Mouse (Mus musculus) NIH3T3 (cell line): ENCODE results near the gene Plb1.

Experiments used
- DNase-seq: peaks from one replicate; pipeline ENCODE4 v3.0.0-alpha.2; 2012; ENCODE audit warnings: low read depth

Plb1 gene

DNA sequence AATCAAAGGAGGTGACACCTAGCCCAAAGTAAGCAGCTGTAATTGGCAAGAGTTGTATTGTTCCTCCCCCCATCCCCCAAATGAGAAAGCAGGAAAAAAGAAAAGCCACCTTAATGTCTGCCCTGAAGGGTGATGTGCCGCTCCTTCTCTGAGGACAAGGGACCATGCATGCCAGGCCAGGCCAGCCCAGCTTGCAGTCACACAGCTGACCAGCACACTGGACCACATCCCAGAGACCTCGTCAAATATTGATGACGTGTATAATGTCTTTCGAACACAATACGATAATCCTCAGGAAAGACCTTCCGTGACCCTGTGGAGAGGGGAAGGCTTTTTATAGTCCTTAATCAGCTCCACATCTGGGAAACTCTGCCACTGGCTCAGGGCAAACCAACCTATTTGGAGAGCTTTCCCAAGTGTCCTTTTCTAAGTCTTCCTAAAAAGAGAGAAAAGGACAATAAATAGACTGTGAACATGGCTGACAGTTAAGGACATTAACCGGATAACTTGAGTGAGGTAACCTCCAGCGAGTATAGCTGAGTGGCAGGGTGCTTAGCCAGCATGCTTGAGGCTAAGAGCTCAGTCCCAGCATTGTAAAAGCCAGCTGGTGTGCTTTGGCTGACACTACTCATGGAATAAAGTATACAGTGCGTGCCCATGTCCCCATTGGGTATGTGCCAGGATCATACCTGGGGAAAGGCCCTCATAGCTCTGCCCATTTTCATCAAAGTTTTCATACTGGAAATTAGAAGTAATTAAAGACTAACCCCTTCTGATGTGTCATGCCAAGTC, 162.8 kb downstream of the Plb1 start:
- DNase-seq = no peak

DNA sequence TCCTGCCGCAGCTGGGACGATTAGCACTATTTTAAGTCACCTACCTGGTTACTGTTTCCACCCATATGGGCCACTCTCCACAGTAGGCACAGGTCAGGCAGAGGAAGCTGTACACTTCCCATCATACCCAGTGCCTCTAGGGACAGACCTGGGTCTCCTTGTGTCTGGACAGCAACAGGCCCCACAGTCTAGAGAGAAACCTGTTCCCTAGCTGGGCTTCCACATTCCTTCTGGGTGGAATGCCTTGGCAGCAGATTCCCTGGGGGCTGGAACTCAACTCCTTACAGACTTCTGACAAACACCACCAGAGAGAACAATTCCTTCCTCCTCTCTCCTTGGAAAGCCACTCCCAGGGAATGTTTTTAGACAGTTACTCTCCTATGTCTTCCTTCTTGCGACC, 165.2 kb downstream of the Plb1 start:
- DNase-seq = peak; percentile 28

DNA sequence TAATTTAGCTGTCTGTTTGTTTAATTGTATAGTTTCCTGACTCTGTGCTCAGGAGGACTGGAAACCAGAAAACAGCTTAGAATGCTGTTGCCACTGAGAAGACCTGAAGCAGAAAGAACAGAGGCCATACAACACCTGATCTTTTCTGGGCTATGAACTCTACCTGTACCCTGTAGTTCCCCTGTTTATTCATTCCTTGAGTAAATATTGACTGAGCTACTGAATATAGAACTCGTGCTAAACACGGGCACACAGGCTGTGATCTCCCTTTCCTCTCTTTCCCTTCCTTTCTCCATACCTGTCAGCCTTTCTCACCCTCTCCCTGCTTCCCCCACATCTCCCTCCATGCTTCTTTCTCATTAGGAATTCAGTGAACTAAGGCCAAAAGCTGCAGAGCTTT, 168.4 kb downstream of the Plb1 start:
- no peak for DNase-seq

DNA sequence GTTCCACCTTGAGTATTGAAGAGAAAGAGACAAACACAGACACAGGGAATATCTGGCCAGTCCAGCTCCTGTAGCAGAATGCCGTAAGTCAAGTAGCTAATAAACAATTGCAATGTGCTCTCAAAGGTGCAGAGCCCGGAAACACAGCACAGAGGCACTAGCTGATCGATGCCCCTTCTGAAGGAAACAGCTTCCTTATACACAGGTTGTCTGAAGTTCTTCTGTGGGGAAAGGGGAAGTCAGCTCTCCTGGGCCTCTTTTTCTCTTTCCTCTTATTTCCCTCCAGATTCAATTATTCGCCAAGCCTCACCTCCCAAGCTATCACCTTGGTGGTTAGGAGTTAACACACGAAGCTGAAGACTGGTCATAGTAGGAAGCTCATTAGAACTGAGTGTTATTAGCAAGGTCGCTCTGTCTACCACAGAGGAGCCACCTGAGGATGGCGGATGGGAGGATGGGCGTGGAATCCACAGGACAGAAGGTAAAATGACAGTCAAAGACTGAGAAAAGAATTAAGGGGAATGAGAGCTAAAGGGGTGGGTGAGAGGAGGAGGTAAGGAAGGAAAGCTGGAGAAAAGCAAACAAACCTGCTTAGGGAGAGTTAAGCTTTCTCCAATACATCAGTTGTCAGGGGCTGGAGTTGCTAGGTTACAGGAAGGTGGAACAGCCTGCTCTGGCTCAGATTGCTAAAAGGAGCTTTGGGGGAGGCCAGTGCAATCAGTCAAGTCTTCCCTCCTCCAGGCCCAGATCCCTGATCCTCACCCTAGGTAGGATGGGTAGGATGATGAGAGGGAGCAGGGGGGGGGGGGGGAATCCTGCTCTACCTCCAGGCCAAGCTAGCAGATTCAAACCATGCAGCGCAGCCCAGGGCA, 170.8 kb downstream of the Plb1 start:
- DNase-seq = no peak

DNA sequence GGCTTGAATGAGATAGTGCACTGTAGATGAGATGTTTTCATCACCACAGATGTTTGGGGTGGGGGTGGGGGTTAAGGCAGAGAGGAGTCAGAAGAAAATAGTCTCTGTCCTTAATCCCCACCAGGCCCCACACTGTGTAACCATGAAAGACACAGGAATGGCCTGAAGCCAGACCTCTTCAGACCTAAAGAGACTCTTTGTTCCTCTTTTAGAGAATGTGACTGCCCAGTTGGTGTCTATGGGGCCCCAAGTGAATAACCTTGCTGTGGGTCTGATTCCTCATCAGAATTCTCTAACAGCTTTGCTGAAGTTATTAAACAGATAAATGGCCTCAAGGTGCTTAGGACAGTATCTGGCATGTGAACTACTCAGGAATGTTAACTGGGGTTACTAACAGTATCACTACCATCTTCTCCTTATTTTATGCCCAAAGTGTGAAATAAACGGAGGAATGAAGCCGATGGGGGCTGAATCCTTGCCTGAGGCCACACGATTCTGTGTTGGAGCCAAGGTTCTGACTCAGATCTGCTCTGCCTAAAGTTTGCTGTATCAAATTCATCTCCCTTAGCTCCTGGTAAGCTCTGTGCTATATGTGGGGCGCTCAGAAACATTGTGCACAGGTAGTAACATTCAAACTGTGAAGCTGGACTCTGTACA, 172.8 kb downstream of the Plb1 start:
- peak; percentile 87 for DNase-seq

DNA sequence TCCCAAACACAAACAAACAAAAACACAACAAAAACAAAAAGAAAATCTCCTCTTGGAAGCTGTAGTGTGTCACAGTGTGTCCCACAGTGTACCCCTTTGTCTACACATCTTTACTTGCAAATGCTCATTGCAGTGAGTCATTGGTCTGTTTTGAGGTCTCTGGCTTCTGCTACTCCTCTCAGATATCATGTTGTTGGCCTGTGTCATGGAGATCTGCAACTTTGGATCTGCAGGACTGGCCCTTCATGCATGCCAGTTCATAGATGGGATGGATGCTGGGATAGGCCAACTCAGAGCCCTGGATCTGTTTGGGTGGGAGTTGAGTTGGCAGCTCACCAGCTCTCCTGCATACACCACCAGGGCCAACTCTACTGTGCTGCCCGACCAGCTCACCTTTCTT, 176.3 kb downstream of the Plb1 start:
- DNase-seq = peak; percentile 23

DNA sequence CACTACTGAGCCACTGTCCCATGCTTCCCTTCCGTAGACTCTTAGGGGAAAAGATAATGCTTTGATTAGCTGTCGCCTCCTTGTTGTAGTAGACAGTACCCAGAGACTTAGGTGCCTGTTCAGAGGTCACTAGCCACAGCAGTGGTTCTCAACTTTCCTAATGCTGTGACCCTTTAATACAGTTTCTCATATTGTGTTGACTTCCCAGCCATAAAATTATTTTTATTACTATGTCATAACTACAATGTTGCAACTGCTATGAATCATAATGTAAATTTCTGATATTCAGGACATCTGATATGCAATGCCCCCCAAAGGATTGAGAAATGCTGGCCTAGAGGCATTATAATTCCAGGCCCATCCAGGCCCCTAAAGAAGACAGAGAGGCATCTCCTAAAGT, 177.2 kb downstream of the Plb1 start:
- DNase-seq = peak; percentile 56

DNA sequence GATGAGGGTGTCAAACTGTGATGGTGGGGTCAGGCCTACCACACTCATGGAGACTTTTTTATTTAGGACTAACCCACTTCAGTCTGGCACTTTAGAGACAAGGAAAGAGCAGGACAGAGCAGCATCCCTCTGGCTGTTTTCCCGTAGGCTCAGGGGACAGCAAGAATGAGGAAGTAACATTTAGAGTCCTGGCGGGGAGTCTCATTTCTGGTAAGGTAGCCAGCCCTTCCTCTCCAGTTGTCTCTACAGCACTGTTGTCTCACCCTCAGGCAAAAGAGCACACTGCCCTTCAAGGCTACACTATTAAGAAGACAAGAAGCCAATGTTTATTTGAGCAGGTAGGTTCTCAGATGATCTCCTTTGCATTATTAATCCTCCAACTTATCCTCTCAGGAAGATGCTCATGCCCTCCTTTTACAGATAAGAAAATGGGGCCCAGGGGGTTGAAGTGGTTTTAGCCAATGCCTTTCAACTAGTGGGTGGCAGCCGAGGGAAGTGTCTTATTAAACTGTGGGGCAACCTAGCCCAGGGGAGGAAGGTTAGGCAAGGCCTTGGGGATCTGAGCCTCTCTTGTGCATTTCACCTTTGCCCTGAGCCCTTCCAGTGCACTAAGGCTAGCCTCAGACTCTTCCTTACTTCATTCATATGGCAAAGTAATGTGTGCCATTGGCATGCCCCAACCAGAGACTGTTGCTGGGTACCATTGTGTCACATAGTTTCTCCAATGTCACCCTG, 178.6 kb downstream of the Plb1 start:
- no peak for DNase-seq

DNA sequence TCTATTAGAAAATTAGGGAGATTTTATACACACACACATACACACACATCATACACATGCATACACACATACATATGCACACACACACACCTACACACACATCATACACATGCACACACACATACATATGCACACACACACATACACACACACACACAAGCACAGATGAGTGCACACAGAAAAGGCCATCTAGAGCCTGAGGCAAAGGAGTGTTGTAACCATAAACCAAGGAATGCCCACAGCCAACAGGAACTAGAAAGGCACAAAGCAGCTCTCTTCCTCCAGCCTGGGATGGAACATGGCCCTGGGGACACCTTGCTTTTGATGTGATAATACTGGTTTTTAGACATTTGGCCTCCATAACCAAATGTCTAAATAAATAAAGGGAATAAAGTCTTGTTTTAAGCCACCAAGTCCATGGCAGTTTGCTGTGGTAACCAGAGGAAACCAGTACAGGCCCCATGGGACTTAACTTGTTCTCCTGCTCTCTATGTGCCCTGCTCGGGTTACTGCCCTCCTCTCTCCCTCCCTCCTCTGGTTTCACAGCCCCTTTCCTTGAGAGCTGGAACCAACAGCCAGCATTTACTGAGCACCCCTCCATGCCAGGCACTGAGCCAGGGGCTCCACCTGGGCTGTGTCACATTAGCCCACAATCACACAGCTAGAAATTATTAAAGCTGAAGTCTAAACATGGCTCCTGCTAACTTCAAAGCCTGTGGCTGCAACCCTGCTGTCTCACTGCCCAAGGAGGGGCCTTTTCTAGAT, 179.9 kb downstream of the Plb1 start:
- DNase-seq = peak; percentile 59

DNA sequence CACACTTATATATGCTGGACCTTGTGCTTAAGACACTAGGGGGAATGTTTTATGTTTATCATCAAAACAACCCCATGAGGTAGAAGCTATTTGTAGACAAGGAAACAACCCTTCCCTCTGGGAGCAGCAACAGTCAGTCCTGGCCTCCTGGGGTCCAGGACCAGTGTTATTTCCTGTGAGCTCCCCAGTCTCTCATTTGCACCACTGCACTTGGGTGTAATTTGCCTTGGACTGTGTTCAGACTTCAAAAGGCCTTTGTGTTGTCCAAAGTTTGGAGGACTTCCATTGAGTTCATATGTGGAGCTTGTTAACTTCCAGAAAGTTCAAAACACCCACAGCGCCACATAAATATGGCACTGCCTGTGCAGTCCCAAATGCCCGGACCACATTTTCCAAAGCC, 180.6 kb downstream of the Plb1 start:
- peak; percentile 58 for DNase-seq

DNA sequence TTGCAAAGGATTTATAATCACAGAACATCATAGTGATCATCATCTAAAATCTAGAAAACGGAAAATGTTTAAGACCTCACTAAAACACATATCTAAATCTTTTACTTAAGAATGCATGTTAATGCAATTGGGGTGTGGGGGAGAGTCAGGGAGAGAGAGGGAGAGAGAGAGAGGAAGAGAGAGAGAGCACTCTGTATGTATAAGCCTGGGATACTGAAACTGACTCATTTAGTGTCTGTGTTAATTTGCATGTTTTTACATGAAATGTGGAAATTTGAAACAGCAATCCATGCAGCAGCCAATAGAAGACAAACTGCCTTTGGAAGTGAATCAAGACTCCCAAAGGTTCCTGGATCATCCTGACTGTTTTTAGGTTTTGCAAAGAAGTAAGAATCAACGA, 181.1 kb downstream of the Plb1 start:
- DNase-seq = peak; percentile 49

DNA sequence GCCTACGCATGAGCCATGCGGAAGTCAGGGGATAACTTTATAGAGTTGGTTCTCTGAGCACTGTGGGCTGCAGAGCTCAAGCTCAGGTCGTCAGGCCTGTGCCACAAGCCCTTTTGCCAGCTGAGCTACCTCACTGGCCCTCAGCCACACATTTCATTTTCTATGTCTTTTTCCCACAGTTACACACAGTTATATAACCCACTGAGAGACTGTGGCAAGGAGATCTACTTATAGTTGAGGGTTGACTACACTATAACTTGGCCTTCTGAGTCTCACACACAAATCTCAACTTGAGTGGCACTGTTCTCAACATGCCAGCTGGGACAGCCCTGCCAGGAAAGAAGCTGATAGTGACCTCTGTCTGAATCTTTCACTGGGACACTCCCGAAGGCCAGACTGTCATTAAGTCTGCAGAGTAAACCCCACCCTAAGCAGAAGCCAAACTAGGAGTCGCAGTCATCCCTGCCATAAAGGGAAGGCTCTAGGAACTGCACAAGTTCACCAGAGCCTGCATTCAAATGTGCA, 182.0 kb downstream of the Plb1 start:
- no peak for DNase-seq

DNA sequence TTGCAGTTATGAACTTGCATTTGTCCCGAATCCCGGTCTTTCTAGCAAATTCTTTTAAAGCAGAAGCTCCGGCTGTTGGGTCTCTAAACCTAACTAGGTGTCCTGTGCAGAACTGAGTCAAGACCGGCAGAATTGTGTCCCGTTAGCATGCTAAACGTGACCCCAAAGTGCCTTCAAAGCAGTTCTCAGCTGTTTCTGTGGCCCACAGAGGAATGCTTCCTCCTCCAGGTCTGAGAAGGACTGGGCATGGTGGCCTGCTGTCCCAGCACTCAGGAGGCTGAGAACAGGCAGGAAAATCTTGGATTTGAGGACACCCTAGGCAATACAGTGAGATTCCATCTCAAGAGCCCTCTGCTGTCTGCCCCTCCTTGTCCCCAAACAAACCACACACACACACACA, 183.0 kb downstream of the Plb1 start:
- DNase-seq = no peak
